Mouse (Mus musculus): Measurements from ENCODE around the gene Hdc. TPM values are rescaled to one million over a fixed set of nuclear protein-coding genes. Genes with fewer than 3 reads are reported as not detected.

Hdc gene
- polyA plus RNA-seq, 1 experiment from 2014 or later = 0.84 TPM

- H3K4me3 ChIP-seq (ENCODE audit: low read depth, low read length) = no peak overlapping the region
- H3K27me3 ChIP-seq (ENCODE audit: control insufficient read depth, insufficient read depth, low read length) = no peaks in the 10 kb centered on the region
- no peaks in the 10 kb centered on the region for H3K36me3 ChIP-seq (ENCODE audit: control insufficient read depth, insufficient read depth, low read length)
- DNase-seq (ENCODE audit: low spot score) = no peak
- H3K9ac ChIP-seq (ENCODE audit: low read length) = no peak overlapping the region
- H3K4me2 ChIP-seq (ENCODE audit: low read depth, severe bottlenecking) = no peak overlapping the region
- WGBS = 80% methylated on average over 11 of the region's 11 CpGs
- no peaks in the 10 kb centered on the region for H3K4me1 ChIP-seq (ENCODE audit: control insufficient read depth, insufficient read depth, low read length)
- H3K9me3 ChIP-seq (ENCODE audit: control insufficient read depth, low read length) = no peaks in the 10 kb centered on the region
- no peak overlapping the region for H3K27ac ChIP-seq (replicated peaks; ENCODE audit: low read depth, low read length)
- no peak for ATAC-seq (ENCODE audit: insufficient number of reproducible peaks, low FRiP score, low TSS enrichment, low read depth)
Measured at GRCm38 (mm10) chr2:126575391-126576176, 43.5 kb downstream of the Hdc start.

GRCm38 (mm10) chr2:126572747-126573146 lies 46.4 kb downstream of the Hdc start:
- 80% methylated on average over 4 of the region's 4 CpGs for WGBS
- no peaks in the 10 kb centered on the region for H3K9me3 ChIP-seq (ENCODE audit: control insufficient read depth, low read length)
- no peaks in the 10 kb centered on the region for H3K36me3 ChIP-seq (ENCODE audit: control insufficient read depth, insufficient read depth, low read length)
- H3K4me1 ChIP-seq (ENCODE audit: control insufficient read depth, insufficient read depth, low read length) = no peaks in the 10 kb centered on the region
- H3K4me2 ChIP-seq (ENCODE audit: low read depth, severe bottlenecking) = no peak overlapping the region
- DNase-seq (ENCODE audit: low spot score) = no peak
- no peak overlapping the region for H3K9ac ChIP-seq (ENCODE audit: low read length)
- ATAC-seq (ENCODE audit: insufficient number of reproducible peaks, low FRiP score, low TSS enrichment, low read depth) = no peak
- H3K27ac ChIP-seq (replicated peaks; ENCODE audit: low read depth, low read length) = no peak overlapping the region
- no peaks in the 10 kb centered on the region for H3K27me3 ChIP-seq (ENCODE audit: control insufficient read depth, insufficient read depth, low read length)
- no peak overlapping the region for H3K4me3 ChIP-seq (ENCODE audit: low read depth, low read length)

- Histone ChIP-seq H3K36me3 (ENCODE audit: control insufficient read depth, insufficient read depth, low read length) (no peaks in the 10 kb centered on the region), H3K9ac (ENCODE audit: low read length) (no peak overlapping the region), H3K27ac (replicated peaks; ENCODE audit: low read depth, low read length) (no peak overlapping the region), H3K4me3 (ENCODE audit: low read depth, low read length) (no peak overlapping the region), H3K4me1 (ENCODE audit: control insufficient read depth, insufficient read depth, low read length) (no peaks in the 10 kb centered on the region), H3K4me2 (ENCODE audit: low read depth, severe bottlenecking) (no peak overlapping the region), H3K27me3 (ENCODE audit: control insufficient read depth, insufficient read depth, low read length) (no peaks in the 10 kb centered on the region), H3K9me3 (ENCODE audit: control insufficient read depth, low read length) (no peaks in the 10 kb centered on the region)
- no peak for DNase-seq (ENCODE audit: low spot score)
- WGBS = 54% methylated on average over 1 of the region's 1 CpGs
- ATAC-seq (ENCODE audit: insufficient number of reproducible peaks, low FRiP score, low TSS enrichment, low read depth) = no peak
Measured at GRCm38 (mm10) chr2:126572163-126572562, 46.9 kb downstream of the Hdc start.

- Histone ChIP-seq H3K4me1 (ENCODE audit: control insufficient read depth, insufficient read depth, low read length) (no peaks in the 10 kb centered on the region), H3K9me3 (ENCODE audit: control insufficient read depth, low read length) (no peaks in the 10 kb centered on the region), H3K36me3 (ENCODE audit: control insufficient read depth, insufficient read depth, low read length) (no peaks in the 10 kb centered on the region), H3K4me2 (ENCODE audit: low read depth, severe bottlenecking) (no peak overlapping the region), H3K4me3 (ENCODE audit: low read depth, low read length) (no peak overlapping the region), H3K27me3 (ENCODE audit: control insufficient read depth, insufficient read depth, low read length) (no peaks in the 10 kb centered on the region), H3K27ac (replicated peaks; ENCODE audit: low read depth, low read length) (no peak overlapping the region), H3K9ac (ENCODE audit: low read length) (no peak overlapping the region)
- 79% methylated on average over 17 of the region's 17 CpGs for WGBS
- DNase-seq (ENCODE audit: low spot score) (no peak), ATAC-seq (ENCODE audit: insufficient number of reproducible peaks, low FRiP score, low TSS enrichment, low read depth) (no peak)
Measured at GRCm38 (mm10) chr2:126563411-126564105, 55.5 kb downstream of the Hdc start.

GRCm38 (mm10) chr2:126560094-126560493 lies 59.0 kb downstream of the Hdc start:
- no peak overlapping the region for H3K27ac ChIP-seq (replicated peaks; ENCODE audit: low read depth, low read length)
- no peak overlapping the region for H3K9ac ChIP-seq (ENCODE audit: low read length)
- no peak overlapping the region for H3K4me2 ChIP-seq (ENCODE audit: low read depth, severe bottlenecking)
- no peaks in the 10 kb centered on the region for H3K4me1 ChIP-seq (ENCODE audit: control insufficient read depth, insufficient read depth, low read length)
- ATAC-seq (ENCODE audit: insufficient number of reproducible peaks, low FRiP score, low TSS enrichment, low read depth) (no peak), DNase-seq (ENCODE audit: low spot score) (no peak)
- peaks cover 2% of the 10 kb centered on the region; the same call in 1 of the 2 replicates for H3K27me3 ChIP-seq (ENCODE audit: control insufficient read depth, insufficient read depth, low read length)
- H3K4me3 ChIP-seq (ENCODE audit: low read depth, low read length) = no peak overlapping the region
- no peaks in the 10 kb centered on the region for H3K9me3 ChIP-seq (ENCODE audit: control insufficient read depth, low read length)
- H3K36me3 ChIP-seq (ENCODE audit: control insufficient read depth, insufficient read depth, low read length) = no peaks in the 10 kb centered on the region
- 89% methylated on average over 1 of the region's 1 CpGs for WGBS

- H3K4me3 ChIP-seq (ENCODE audit: low read depth, low read length) = no peak overlapping the region
- H3K4me2 ChIP-seq (ENCODE audit: low read depth, severe bottlenecking) = no peak overlapping the region
- no peak for DNase-seq (ENCODE audit: low spot score)
- peaks cover 36% of the 10 kb centered on the region for H3K27me3 ChIP-seq (ENCODE audit: control insufficient read depth, insufficient read depth, low read length)
- 0 out of 2 replicates have a peak, but pooled peaks cover 11% of the 10 kb centered on the region for H3K4me1 ChIP-seq (ENCODE audit: control insufficient read depth, insufficient read depth, low read length)
- H3K36me3 ChIP-seq (ENCODE audit: control insufficient read depth, insufficient read depth, low read length) = no peaks in the 10 kb centered on the region
- WGBS = 93% methylated on average over 5 of the region's 5 CpGs
- ATAC-seq (ENCODE audit: insufficient number of reproducible peaks, low FRiP score, low TSS enrichment, low read depth) = no peak
- no peaks in the 10 kb centered on the region for H3K9me3 ChIP-seq (ENCODE audit: control insufficient read depth, low read length)
- H3K27ac ChIP-seq (replicated peaks; ENCODE audit: low read depth, low read length) = no peak overlapping the region
- H3K9ac ChIP-seq (ENCODE audit: low read length) = no peak overlapping the region
Measured at GRCm38 (mm10) chr2:126555533-126555932, 63.6 kb downstream of the Hdc start.

GRCm38 (mm10) chr2:126553291-126553639 lies 65.8 kb downstream of the Hdc start:
- Histone ChIP-seq H3K4me1 (ENCODE audit: control insufficient read depth, insufficient read depth, low read length) (0 out of 2 replicates have a peak, but pooled peaks cover 11% of the 10 kb centered on the region), H3K27ac (replicated peaks; ENCODE audit: low read depth, low read length) (no peak overlapping the region), H3K4me2 (ENCODE audit: low read depth, severe bottlenecking) (peak overlapping the region; percentile 98), H3K4me3 (ENCODE audit: low read depth, low read length) (peak overlapping the region; percentile 49), H3K36me3 (ENCODE audit: control insufficient read depth, insufficient read depth, low read length) (no peaks in the 10 kb centered on the region), H3K27me3 (ENCODE audit: control insufficient read depth, insufficient read depth, low read length) (peaks cover 36% of the 10 kb centered on the region), H3K9me3 (ENCODE audit: control insufficient read depth, low read length) (no peaks in the 10 kb centered on the region), H3K9ac (ENCODE audit: low read length) (peak overlapping the region; percentile 57)
- no peak for ATAC-seq (ENCODE audit: insufficient number of reproducible peaks, low FRiP score, low TSS enrichment, low read depth)
- DNase-seq (ENCODE audit: low spot score) = no peak
- WGBS = under 1% methylated on average over 26 of the region's 26 CpGs

- no peak within 1 kb of the TSS for H3K27ac ChIP-seq (replicated peaks; ENCODE audit: low read depth, low read length)
- peak within 1 kb of the TSS; percentile 98 for H3K4me2 ChIP-seq (ENCODE audit: low read depth, severe bottlenecking)
Measured at GRCm38 (mm10) chr2:126552357-126553290, 66.5 kb downstream of the Hdc start, which contains the start of gene Slc27a2. Slc27a2 (plus strand) TSS chr2:126552407.

More at GRCm38 (mm10) chr2:126552357-126553290, 66.5 kb downstream of the Hdc start, which contains the start of gene Slc27a2:
- Histone ChIP-seq H3K9ac (ENCODE audit: low read length) (peak within 1 kb of the TSS; percentile 57), H3K27me3 (ENCODE audit: control insufficient read depth, insufficient read depth, low read length) (peaks cover 36% of the 10 kb centered on the region), H3K36me3 (ENCODE audit: control insufficient read depth, insufficient read depth, low read length) (no peaks in the 10 kb centered on the region), H3K4me3 (ENCODE audit: low read depth, low read length) (peak within 1 kb of the TSS; percentile 49), H3K4me1 (ENCODE audit: control insufficient read depth, insufficient read depth, low read length) (0 out of 2 replicates have a peak, but pooled peaks cover 11% of the 10 kb centered on the region), H3K9me3 (ENCODE audit: control insufficient read depth, low read length) (no peaks in the 10 kb centered on the region)
- WGBS = 2% methylated on average over 59 of the region's 61 CpGs
- DNase-seq (ENCODE audit: low spot score) (peak; percentile 66), ATAC-seq (ENCODE audit: insufficient number of reproducible peaks, low FRiP score, low TSS enrichment, low read depth) (peak; percentile 60; the same call in 1 of the 2 replicates)

Data from limb, embryonic 11.5 days (tissue).